Mouse (Mus musculus) kidney, postnatal 0 days (tissue): ENCODE data around the gene Tjap1. TPM values are rescaled to one million over a fixed set of nuclear protein-coding genes. Genes with fewer than 3 reads are reported as not detected.

Source experiments
- ATAC-seq: fragments of 200-750 bp; cut with Nextera tagmentation; replicated peaks from 2 replicates; pipeline ENCODE4 v1.8.0; 2017; ENCODE audit warnings: low read depth, moderate number of reproducible peaks, moderate TSS enrichment, moderate library complexity; ENCODE audit not compliant: low FRiP score
- DNase-seq: peaks from one replicate; pipeline ENCODE4 v3.0.0-alpha.2; 2016; ENCODE audit warnings: low spot score
- H3K27ac ChIP-seq: fragments of 300-500 bp; sonication (generic); 2 replicates; pipeline ENCODE4 v1.5.1; 2014; ENCODE audit warnings: mild to moderate bottlenecking
- H3K27me3 ChIP-seq: fragments of 300-500 bp; sonication (generic); 2 replicates; pipeline ENCODE4 v1.6.1; 2014; ENCODE audit warnings: low read length, mixed read lengths; ENCODE audit not compliant: insufficient read depth
- H3K36me3 ChIP-seq: fragments of 300-500 bp; sonication (generic); 2 replicates; pipeline ENCODE4 v1.6.1; 2014; ENCODE audit warnings: low read length, mixed read lengths; ENCODE audit not compliant: insufficient read depth
- H3K4me1 ChIP-seq: fragments of 300-500 bp; sonication (generic); replicated peaks from 2 replicates; pipeline ENCODE4 v1.6.1; 2014; ENCODE audit warnings: antibody characterized with exemption, low read length, mixed read lengths; ENCODE audit not compliant: insufficient read depth
- H3K4me2 ChIP-seq: fragments of 300-500 bp; sonication (generic); 2 replicates; pipeline ENCODE4 v1.6.1; 2014; ENCODE audit warnings: mild to moderate bottlenecking, low read length, moderate library complexity, mixed read lengths
- H3K4me3 ChIP-seq: fragments of 300-500 bp; sonication (generic); replicated peaks from 2 replicates; pipeline ENCODE4 v1.5.1; 2014; ENCODE audit warnings: low read depth, low read length
- H3K9ac ChIP-seq: fragments of 300-500 bp; sonication (generic); 2 replicates; pipeline ENCODE4 v1.6.1; 2014; ENCODE audit warnings: low read depth, low read length
- H3K9me3 ChIP-seq: fragments of 300-500 bp; sonication (generic); replicated peaks from 2 replicates; pipeline ENCODE4 v1.6.1; 2016; ENCODE audit warnings: low read length, inconsistent platforms, mixed read lengths
- CTCF ChIP-seq: IDR thresholded peaks from 2 replicates; pipeline ENCODE4 v1.5.1; 2016; ENCODE audit warnings: antibody characterized with exemption, low read depth, mild to moderate bottlenecking, moderate library complexity
- WGBS: fragments of 180-500 bp; shearing (Covaris S2); extraction: QIAGEN DNeasy Blood & Tissue Kit; methylation state at CpG from one replicate; pipeline ENCODE4 v1.1.7; 2014; 5-methylcytosine and 5-hydroxymethylcytosine counted together
- polyA plus RNA-seq: library from polyadenylated mRNA; unstranded; fragments of >200 nt; fragmentation: Nextera tagmentation; extraction: Ambion mirVana; gene quantifications from 2 replicates; pipeline ENCODE4 v1.2.1, GENCODE M21; 2015

The Tjap1 gene
- polyA plus RNA-seq, 1 experiment from 2014 or later = 28.2 TPM

DNA sequence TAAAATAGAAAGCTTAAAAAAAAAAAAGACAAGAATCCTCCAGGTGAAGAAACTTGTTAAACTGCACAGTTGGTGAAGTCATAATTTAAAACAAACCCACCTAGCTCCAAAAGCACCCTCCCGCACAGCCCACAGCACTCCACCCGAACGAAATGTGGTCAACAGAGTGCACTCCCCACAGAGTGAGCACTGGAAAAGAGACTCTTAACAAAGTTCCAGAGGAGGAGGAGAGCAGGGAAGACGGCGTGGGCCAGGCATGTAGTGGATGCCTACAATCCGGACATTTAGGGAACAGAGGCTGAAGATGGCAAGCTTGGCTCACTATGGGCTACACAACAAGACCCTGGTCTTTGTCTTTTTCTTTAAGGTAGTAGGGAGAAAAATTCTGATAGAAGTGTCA lies 7.8 kb downstream of the Tjap1 start:
- 82% methylated on average over 6 of the region's 6 CpGs for WGBS
- H3K9ac ChIP-seq = no peak overlapping the region
- no peaks in the 10 kb centered on the region for H3K27me3 ChIP-seq
- no peaks in the 10 kb centered on the region for H3K4me1 ChIP-seq
- H3K4me3 ChIP-seq = no peak overlapping the region
- H3K4me2 ChIP-seq = no peak overlapping the region
- H3K27ac ChIP-seq = no peak overlapping the region
- no peak for TF ChIP-seq CTCF
- peaks cover 19% of the 10 kb centered on the region for H3K36me3 ChIP-seq
- no peak for DNase-seq
- no peak for ATAC-seq
- no peaks in the 10 kb centered on the region for H3K9me3 ChIP-seq

GRCm38 (mm10) chr17:46274465-46274864 lies 8.4 kb downstream of the Tjap1 start:
- H3K9me3 ChIP-seq = no peaks in the 10 kb centered on the region
- no peak overlapping the region for H3K4me3 ChIP-seq
- ATAC-seq (no peak), DNase-seq (no peak)
- no peak overlapping the region for H3K27ac ChIP-seq
- no peak overlapping the region for H3K9ac ChIP-seq
- H3K4me2 ChIP-seq = no peak overlapping the region
- no peaks in the 10 kb centered on the region for H3K4me1 ChIP-seq
- no peak for TF ChIP-seq CTCF
- peaks cover 19% of the 10 kb centered on the region for H3K36me3 ChIP-seq
- 51% methylated on average over 6 of the region's 6 CpGs for WGBS
- no peaks in the 10 kb centered on the region for H3K27me3 ChIP-seq

GRCm38 (mm10) chr17:46273803-46274236 lies 9.0 kb downstream of the Tjap1 start:
- Histone ChIP-seq H3K27me3 (no peaks in the 10 kb centered on the region), H3K9me3 (no peaks in the 10 kb centered on the region), H3K36me3 (peaks cover 25% of the 10 kb centered on the region), H3K9ac (no peak overlapping the region), H3K4me2 (no peak overlapping the region), H3K4me1 (no peaks in the 10 kb centered on the region), H3K4me3 (no peak overlapping the region), H3K27ac (no peak overlapping the region)
- TF ChIP-seq CTCF = no peak
- no peak for DNase-seq
- 68% methylated on average over 1 of the region's 1 CpGs for WGBS
- ATAC-seq = no peak

- H3K4me1 ChIP-seq = no peaks in the 10 kb centered on the region
- H3K9me3 ChIP-seq = no peaks in the 10 kb centered on the region
- no peak overlapping the region for H3K4me3 ChIP-seq
- TF ChIP-seq CTCF = no peak
- no peak overlapping the region for H3K27ac ChIP-seq
- H3K36me3 ChIP-seq = peaks cover 25% of the 10 kb centered on the region
- H3K4me2 ChIP-seq = no peak overlapping the region
- no peak for DNase-seq
- no peak for ATAC-seq
- H3K27me3 ChIP-seq = no peaks in the 10 kb centered on the region
- 78% methylated on average over 5 of the region's 5 CpGs for WGBS
- no peak overlapping the region for H3K9ac ChIP-seq
Measured at GRCm38 (mm10) chr17:46272675-46273074, 10.2 kb downstream of the Tjap1 start.

DNA sequence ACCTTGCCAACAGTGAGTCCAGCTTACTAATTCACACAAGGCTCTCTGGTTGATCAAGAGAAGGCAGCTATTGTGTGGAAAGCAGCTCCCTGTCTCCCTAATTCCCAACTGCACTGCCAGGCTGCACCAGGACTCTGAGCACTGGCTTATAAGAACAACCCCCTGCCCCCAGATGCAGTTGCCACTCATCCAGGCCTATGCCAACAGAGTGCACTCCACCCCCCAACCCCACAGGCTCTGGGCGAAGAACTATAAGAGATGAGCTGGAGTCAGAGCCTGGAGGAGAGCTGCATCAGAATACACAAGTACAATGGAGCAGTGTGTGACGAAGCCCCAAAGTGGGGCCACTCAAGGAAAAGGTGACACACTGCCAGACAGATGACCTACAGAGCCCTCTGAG lies 10.8 kb downstream of the Tjap1 start:
- Histone ChIP-seq H3K4me1 (no peaks in the 10 kb centered on the region), H3K36me3 (peaks cover 25% of the 10 kb centered on the region), H3K9ac (no peak overlapping the region), H3K4me3 (no peak overlapping the region), H3K9me3 (no peaks in the 10 kb centered on the region), H3K27me3 (no peaks in the 10 kb centered on the region), H3K27ac (no peak overlapping the region), H3K4me2 (no peak overlapping the region)
- no peak for ATAC-seq
- WGBS = 90% methylated on average over 2 of the region's 2 CpGs
- DNase-seq = no peak
- no peak for TF ChIP-seq CTCF

GRCm38 (mm10) chr17:46269771-46270534 lies 12.9 kb downstream of the Tjap1 start:
- no peak overlapping the region for H3K27ac ChIP-seq
- 86% methylated on average over 19 of the region's 19 CpGs for WGBS
- H3K36me3 ChIP-seq = peaks cover 28% of the 10 kb centered on the region
- H3K4me3 ChIP-seq = no peak overlapping the region
- H3K9me3 ChIP-seq = no peaks in the 10 kb centered on the region
- ATAC-seq = no peak
- H3K9ac ChIP-seq = no peak overlapping the region
- H3K4me1 ChIP-seq = no peaks in the 10 kb centered on the region; the same call in 1 of the 2 replicates
- no peak overlapping the region for H3K4me2 ChIP-seq
- TF ChIP-seq CTCF = no peak
- no peak for DNase-seq
- H3K27me3 ChIP-seq = no peaks in the 10 kb centered on the region
